Mouse (Mus musculus): ENCODE measurements around the gene Ctnnbip1. TPM values are rescaled to one million over a fixed set of nuclear protein-coding genes. Genes with fewer than 3 reads are reported as not detected.

Gene Ctnnbip1
- polyA plus RNA-seq, 1 experiment = 0.18 TPM

- H3K27me3 ChIP-seq (ENCODE audit: control insufficient read depth) = no peaks in the 10 kb centered on the region
- H3K9me3 ChIP-seq (ENCODE audit: control insufficient read depth, low read length) = no peaks in the 10 kb centered on the region
- H3K4me3 ChIP-seq (replicated peaks) = no peak overlapping the region
- TF ChIP-seq TAL1 (IDR thresholded peaks at IDR 0.05; ENCODE audit: low read length) (no peak), GATA1 (IDR thresholded peaks at IDR 0.05; ENCODE audit: low read length) (no peak)
- H3K36me3 ChIP-seq (ENCODE audit: control insufficient read depth) = no peaks in the 10 kb centered on the region
- H3K4me1 ChIP-seq (ENCODE audit: control insufficient read depth) = no peaks in the 10 kb centered on the region
These were observed 21.4 kb downstream of the Ctnnbip1 start for GRCm38 (mm10) chr4:149539441-149539840.

GRCm38 (mm10) chr4:149541935-149542334, 23.9 kb downstream of the Ctnnbip1 start:
- TF ChIP-seq GATA1 (IDR thresholded peaks at IDR 0.05; ENCODE audit: low read length) (no peak), TAL1 (IDR thresholded peaks at IDR 0.05; ENCODE audit: low read length) (no peak)
- H3K9me3 ChIP-seq (ENCODE audit: control insufficient read depth, low read length) = no peaks in the 10 kb centered on the region
- no peaks in the 10 kb centered on the region for H3K27me3 ChIP-seq (ENCODE audit: control insufficient read depth)
- no peak overlapping the region for H3K4me3 ChIP-seq (replicated peaks)
- H3K36me3 ChIP-seq (ENCODE audit: control insufficient read depth) = peaks cover 2% of the 10 kb centered on the region; the same call in 1 of the 2 replicates
- H3K4me1 ChIP-seq (ENCODE audit: control insufficient read depth) = peaks cover 13% of the 10 kb centered on the region

- H3K4me3 ChIP-seq (replicated peaks) = no peak overlapping the region
- no peak for TF ChIP-seq GATA1 (IDR thresholded peaks at IDR 0.05; ENCODE audit: low read length)
- no peak for TF ChIP-seq TAL1 (IDR thresholded peaks at IDR 0.05; ENCODE audit: low read length)
- H3K36me3 ChIP-seq (ENCODE audit: control insufficient read depth) = peaks cover 2% of the 10 kb centered on the region; the same call in 1 of the 2 replicates
- no peaks in the 10 kb centered on the region for H3K9me3 ChIP-seq (ENCODE audit: control insufficient read depth, low read length)
- H3K4me1 ChIP-seq (ENCODE audit: control insufficient read depth) = peaks cover 18% of the 10 kb centered on the region
- no peaks in the 10 kb centered on the region for H3K27me3 ChIP-seq (ENCODE audit: control insufficient read depth)
These were observed 24.4 kb downstream of the Ctnnbip1 start for GRCm38 (mm10) chr4:149542431-149542830.

- peaks cover 23% of the 10 kb centered on the region for H3K4me1 ChIP-seq (ENCODE audit: control insufficient read depth)
- TF ChIP-seq TAL1 (IDR thresholded peaks at IDR 0.05; ENCODE audit: low read length) = no peak
- no peak for TF ChIP-seq GATA1 (IDR thresholded peaks at IDR 0.05; ENCODE audit: low read length)
- no peak overlapping the region for H3K4me3 ChIP-seq (replicated peaks)
- H3K36me3 ChIP-seq (ENCODE audit: control insufficient read depth) = peaks cover 2% of the 10 kb centered on the region; the same call in 1 of the 2 replicates
- no peaks in the 10 kb centered on the region for H3K27me3 ChIP-seq (ENCODE audit: control insufficient read depth)
- H3K9me3 ChIP-seq (ENCODE audit: control insufficient read depth, low read length) = no peaks in the 10 kb centered on the region
These were observed 25.0 kb downstream of the Ctnnbip1 start for GRCm38 (mm10) chr4:149542927-149543553.

GRCm38 (mm10) chr4:149544892-149545291, 26.9 kb downstream of the Ctnnbip1 start:
- H3K4me1 ChIP-seq (ENCODE audit: control insufficient read depth) = peaks cover 29% of the 10 kb centered on the region
- no peak overlapping the region for H3K4me3 ChIP-seq (replicated peaks)
- TF ChIP-seq GATA1 (IDR thresholded peaks at IDR 0.05; ENCODE audit: low read length) (no peak), TAL1 (IDR thresholded peaks at IDR 0.05; ENCODE audit: low read length) (no peak)
- no peaks in the 10 kb centered on the region for H3K27me3 ChIP-seq (ENCODE audit: control insufficient read depth)
- peaks cover 2% of the 10 kb centered on the region; the same call in 1 of the 2 replicates for H3K36me3 ChIP-seq (ENCODE audit: control insufficient read depth)
- H3K9me3 ChIP-seq (ENCODE audit: control insufficient read depth, low read length) = no peaks in the 10 kb centered on the region

GRCm38 (mm10) chr4:149546797-149547444, 28.9 kb downstream of the Ctnnbip1 start:
- H3K36me3 ChIP-seq (ENCODE audit: control insufficient read depth) = peaks cover 2% of the 10 kb centered on the region; the same call in 1 of the 2 replicates
- TF ChIP-seq TAL1 (IDR thresholded peaks at IDR 0.05; ENCODE audit: low read length) (no peak), GATA1 (IDR thresholded peaks at IDR 0.05; ENCODE audit: low read length) (no peak)
- H3K4me3 ChIP-seq (replicated peaks) = no peak overlapping the region
- no peaks in the 10 kb centered on the region for H3K9me3 ChIP-seq (ENCODE audit: control insufficient read depth, low read length)
- peaks cover 29% of the 10 kb centered on the region for H3K4me1 ChIP-seq (ENCODE audit: control insufficient read depth)
- H3K27me3 ChIP-seq (ENCODE audit: control insufficient read depth) = no peaks in the 10 kb centered on the region

- Histone ChIP-seq H3K9me3 (ENCODE audit: control insufficient read depth, low read length) (no peaks in the 10 kb centered on the region), H3K4me3 (replicated peaks) (no peak overlapping the region), H3K4me1 (ENCODE audit: control insufficient read depth) (peaks cover 29% of the 10 kb centered on the region), H3K27me3 (ENCODE audit: control insufficient read depth) (no peaks in the 10 kb centered on the region), H3K36me3 (ENCODE audit: control insufficient read depth) (peaks cover 2% of the 10 kb centered on the region; the same call in 1 of the 2 replicates)
- TF ChIP-seq GATA1 (IDR thresholded peaks at IDR 0.05; ENCODE audit: low read length) = no peak
- no peak for TF ChIP-seq TAL1 (IDR thresholded peaks at IDR 0.05; ENCODE audit: low read length)
These were observed 29.5 kb downstream of the Ctnnbip1 start for GRCm38 (mm10) chr4:149547523-149547922.

GRCm38 (mm10) chr4:149549221-149549925, 31.3 kb downstream of the Ctnnbip1 start:
- H3K36me3 ChIP-seq (ENCODE audit: control insufficient read depth) = peaks cover 2% of the 10 kb centered on the region; the same call in 1 of the 2 replicates
- H3K4me3 ChIP-seq (replicated peaks) = no peak overlapping the region
- TF ChIP-seq GATA1 (IDR thresholded peaks at IDR 0.05; ENCODE audit: low read length) = no peak
- no peak for TF ChIP-seq TAL1 (IDR thresholded peaks at IDR 0.05; ENCODE audit: low read length)
- no peaks in the 10 kb centered on the region for H3K9me3 ChIP-seq (ENCODE audit: control insufficient read depth, low read length)
- H3K27me3 ChIP-seq (ENCODE audit: control insufficient read depth) = no peaks in the 10 kb centered on the region
- H3K4me1 ChIP-seq (ENCODE audit: control insufficient read depth) = peaks cover 29% of the 10 kb centered on the region

- Histone ChIP-seq H3K4me3 (replicated peaks) (no peak overlapping the region), H3K9me3 (ENCODE audit: control insufficient read depth, low read length) (no peaks in the 10 kb centered on the region), H3K4me1 (ENCODE audit: control insufficient read depth) (peaks cover 27% of the 10 kb centered on the region), H3K36me3 (ENCODE audit: control insufficient read depth) (peaks cover 2% of the 10 kb centered on the region; the same call in 1 of the 2 replicates), H3K27me3 (ENCODE audit: control insufficient read depth) (no peaks in the 10 kb centered on the region)
- TF ChIP-seq TAL1 (IDR thresholded peaks at IDR 0.05; ENCODE audit: low read length) = no peak
- no peak for TF ChIP-seq GATA1 (IDR thresholded peaks at IDR 0.05; ENCODE audit: low read length)
These were observed 32.8 kb downstream of the Ctnnbip1 start for GRCm38 (mm10) chr4:149550866-149551265.
